Mouse (Mus musculus) right cerebral cortex, postnatal 36 days (tissue): ENCODE measurements around the gene Ogfrl1.

Experiments
- DNase-seq, 2 experiments: peaks; one replicate each; pipeline ENCODE4 v3.0.0; 2022; ENCODE audit warnings: low spot score in 2 of 2, mixed read lengths in 1 of 2

The Ogfrl1 gene

GRCm38 (mm10) chr1:23352895-23353294 is 44.7 kb downstream of the Ogfrl1 start:
- no peak for DNase-seq

GRCm38 (mm10) chr1:23351756-23352155 is 45.8 kb downstream of the Ogfrl1 start:
- DNase-seq: no peak

DNA sequence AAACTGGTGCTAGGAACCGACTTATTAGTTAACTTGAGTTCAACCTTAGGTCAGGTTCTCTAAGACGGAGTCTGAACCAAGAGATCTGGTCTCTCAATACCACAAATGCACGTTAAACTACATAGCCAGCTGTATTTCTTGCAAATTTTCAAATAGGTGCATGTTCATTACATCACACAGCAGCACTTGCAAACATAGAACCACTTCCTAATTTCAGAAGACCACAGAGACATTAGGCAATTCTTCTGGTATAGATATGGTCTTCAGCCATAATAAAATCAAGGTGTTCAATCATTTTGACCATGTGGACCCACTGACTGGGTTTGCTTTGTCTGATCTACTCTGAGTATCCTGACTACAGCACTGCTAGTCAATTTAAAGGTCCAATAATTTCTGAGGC is 51.9 kb downstream of the Ogfrl1 start:
- DNase-seq: no peak

GRCm38 (mm10) chr1:23342864-23343263 is 54.7 kb downstream of the Ogfrl1 start:
- no peak for DNase-seq

DNA sequence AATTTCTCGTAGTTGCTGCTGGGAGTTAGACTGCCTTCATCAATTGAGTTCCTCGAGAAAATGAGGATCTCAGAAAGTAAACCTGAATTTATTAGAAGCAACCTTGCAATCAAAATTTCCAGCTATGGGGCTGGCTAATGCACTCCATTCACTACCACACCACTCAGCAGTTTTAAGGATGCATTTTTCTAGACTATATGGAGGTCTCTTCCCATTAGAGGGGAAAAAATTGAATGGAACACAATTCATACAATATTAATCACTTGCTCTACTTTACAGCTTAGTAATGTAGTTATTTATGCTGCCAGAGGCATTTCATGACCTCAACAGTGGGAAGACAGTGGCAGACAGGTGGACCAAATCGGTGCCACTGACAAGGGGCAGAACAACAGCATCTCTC is 55.3 kb downstream of the Ogfrl1 start:
- DNase-seq: no peak

- no peak for DNase-seq
Observed at GRCm38 (mm10) chr1:23335726-23336363, 61.7 kb downstream of the Ogfrl1 start.

GRCm38 (mm10) chr1:23335050-23335449 is 62.5 kb downstream of the Ogfrl1 start:
- no peak for DNase-seq

- no peak for DNase-seq
Observed at GRCm38 (mm10) chr1:23332192-23332591, 65.4 kb downstream of the Ogfrl1 start.

GRCm38 (mm10) chr1:23325160-23325559 is 72.4 kb downstream of the Ogfrl1 start:
- DNase-seq: no peak

GRCm38 (mm10) chr1:23324226-23324625 is 73.3 kb downstream of the Ogfrl1 start:
- no peak for DNase-seq

- no peak for DNase-seq
Observed at GRCm38 (mm10) chr1:23323286-23323685, 74.3 kb downstream of the Ogfrl1 start.

GRCm38 (mm10) chr1:23322208-23322607 is 75.4 kb downstream of the Ogfrl1 start:
- DNase-seq: no peak

DNA sequence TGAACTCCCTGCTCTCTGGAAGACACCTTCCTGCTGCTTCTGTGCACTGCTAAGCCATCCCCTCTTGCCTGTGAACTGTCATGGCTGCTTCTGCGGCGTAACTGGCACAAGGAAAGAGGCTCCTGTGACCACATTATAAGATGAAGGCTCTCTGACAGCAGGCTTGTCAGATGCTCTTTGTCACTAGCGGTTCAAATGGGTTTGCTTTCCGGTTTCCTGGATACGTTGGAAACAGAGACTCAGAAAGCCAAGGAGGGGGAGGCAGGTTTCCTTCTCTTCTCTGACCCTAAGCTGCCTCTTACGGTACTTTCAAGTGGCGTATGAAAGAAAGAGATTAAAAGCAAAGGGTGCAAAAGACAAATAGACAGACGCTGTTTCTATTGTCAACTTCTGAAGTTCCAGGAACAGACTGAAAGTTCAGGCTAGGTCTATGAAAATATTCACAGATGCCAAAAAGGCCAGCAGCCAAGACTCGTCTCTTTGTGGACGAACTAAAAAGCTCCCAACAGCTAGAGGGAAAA is 76.2 kb downstream of the Ogfrl1 start:
- no peak for DNase-seq

DNA sequence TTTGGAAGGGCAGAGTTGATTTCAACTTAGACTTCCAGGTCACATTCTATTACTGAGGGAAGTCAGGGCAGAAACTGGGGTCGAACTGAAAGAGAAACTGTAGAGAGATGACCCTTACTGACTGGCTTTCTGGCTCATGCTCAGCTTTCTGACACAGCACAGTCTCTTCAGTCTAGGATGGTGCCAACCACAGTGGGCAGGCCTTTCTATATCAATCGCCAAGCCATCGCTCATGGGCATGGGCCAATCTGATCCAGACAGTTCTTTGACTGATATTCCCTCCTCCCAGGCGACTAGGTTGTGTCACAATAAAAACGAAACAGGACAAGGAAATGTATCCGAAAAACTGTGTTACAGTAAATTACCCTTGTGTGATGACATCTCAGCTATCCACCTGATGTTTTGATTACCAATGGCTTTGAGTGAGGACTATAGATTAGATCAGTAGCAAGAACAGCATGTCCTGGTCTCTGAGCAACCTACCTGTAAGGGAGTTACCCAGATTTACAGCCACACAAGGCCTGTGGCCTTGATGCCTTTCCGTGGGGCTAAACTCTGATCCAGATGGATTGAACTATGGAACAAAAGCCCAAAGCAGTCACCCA is 76.9 kb downstream of the Ogfrl1 start:
- DNase-seq: no peak
